Mouse (Mus musculus) embryonic facial prominence, embryonic 15.5 days (tissue): ENCODE data around the gene Cnga1. TPM values are rescaled to one million over a fixed set of nuclear protein-coding genes. Genes with fewer than 3 reads are reported as not detected.
"Not testable (repeated sequence)": the region's sequence is repeated elsewhere in the genome, so short reads cannot be mapped to it uniquely, and the experiment has no call there.

Experiments used
- ATAC-seq: fragments of 200-750 bp; cut with Nextera tagmentation; 2 replicates; pipeline ENCODE4 v1.8.0; 2017; ENCODE audit warnings: low read depth, moderate TSS enrichment; ENCODE audit not compliant: insufficient number of reproducible peaks, low FRiP score, low TSS enrichment
- H3K27ac ChIP-seq: fragments of 300-500 bp; sonication (generic); replicated peaks from 2 replicates; pipeline ENCODE4 v1.5.1; 2015; ENCODE audit warnings: mild to moderate bottlenecking, inconsistent platforms
- H3K27me3 ChIP-seq: fragments of 300-500 bp; sonication (generic); 2 replicates; pipeline ENCODE4 v1.6.1; 2015; ENCODE audit warnings: inconsistent platforms
- H3K36me3 ChIP-seq: fragments of 300-500 bp; sonication (generic); 2 replicates; pipeline ENCODE4 v1.6.1; 2015; ENCODE audit warnings: mild to moderate bottlenecking, inconsistent platforms
- H3K4me1 ChIP-seq: fragments of 300-500 bp; sonication (generic); 2 replicates; pipeline ENCODE4 v1.6.1; 2015; ENCODE audit warnings: inconsistent platforms
- H3K4me2 ChIP-seq: fragments of 300-500 bp; sonication (generic); replicated peaks from 2 replicates; pipeline ENCODE4 v1.6.1; 2015; ENCODE audit warnings: mild to moderate bottlenecking, inconsistent platforms
- H3K4me3 ChIP-seq: fragments of 300-500 bp; sonication (generic); replicated peaks from 2 replicates; pipeline ENCODE4 v1.5.1; 2015; ENCODE audit warnings: mild to moderate bottlenecking, inconsistent platforms
- H3K9ac ChIP-seq: fragments of 300-500 bp; sonication (generic); 2 replicates; pipeline ENCODE4 v1.6.1; 2015; ENCODE audit warnings: inconsistent platforms
- H3K9me3 ChIP-seq: fragments of 300-500 bp; sonication (generic); replicated peaks from 2 replicates; pipeline ENCODE4 v1.6.1; 2016; ENCODE audit warnings: inconsistent platforms
- WGBS: fragments of 180-500 bp; shearing (Covaris S2); methylation state at CpG from one replicate; pipeline ENCODE4 v1.1.7; 2015; 5-methylcytosine and 5-hydroxymethylcytosine counted together
- polyA plus RNA-seq: library from polyadenylated mRNA; unstranded; fragments of >200 nt; fragmentation: Nextera tagmentation; extraction: Ambion mirVana; gene quantifications from 2 replicates; pipeline ENCODE4 v1.2.1, GENCODE M21; 2015

The Cnga1 gene
- polyA plus RNA-seq, 1 experiment from 2014 or later = not detected

- H3K9ac ChIP-seq, H3K27ac ChIP-seq, H3K9me3 ChIP-seq, H3K4me1 ChIP-seq, H3K36me3 ChIP-seq: not testable (repeated sequence)
- ATAC-seq = 0 out of 2 replicates have a peak, but pooled peaks have one; percentile 24
- H3K4me2 ChIP-seq = peak within 1 kb of the TSS; percentile 83
- H3K27me3 ChIP-seq = peaks cover 13% of the 10 kb centered on the region; the same call in 1 of the 2 replicates
- 9% methylated on average over 21 of the region's 21 CpGs for whole genome bisulfite sequencing
- H3K4me3 ChIP-seq = peak within 1 kb of the TSS; percentile 47
Observed at GRCm38 (mm10) chr5:72580970-72581332, 63.1 kb downstream of the Cnga1 start, which contains the start of gene Zar1. Gene Zar1 (minus strand): TSS chr5:72581254.

GRCm38 (mm10) chr5:72580088-72580969, 63.7 kb downstream of the Cnga1 start:
- 3% methylated on average over 63 of the region's 73 CpGs for WGBS
- H3K9ac ChIP-seq, H3K36me3 ChIP-seq, H3K27ac ChIP-seq, H3K9me3 ChIP-seq, H3K4me1 ChIP-seq: not testable (repeated sequence)
- H3K4me3 ChIP-seq = peak overlapping the region; percentile 47
- peaks cover 11% of the 10 kb centered on the region; the same call in 1 of the 2 replicates for H3K27me3 ChIP-seq
- ATAC-seq = peak; percentile 19; the same call in 1 of the 2 replicates
- H3K4me2 ChIP-seq = peak overlapping the region; percentile 83

GRCm38 (mm10) chr5:72579599-72579998, 64.5 kb downstream of the Cnga1 start:
- H3K4me2 ChIP-seq = peak overlapping the region; percentile 83; the same call in 1 of the 2 replicates
- not testable (repeated sequence) for H3K9ac ChIP-seq, H3K27ac ChIP-seq, H3K4me3 ChIP-seq, H3K4me1 ChIP-seq, ATAC-seq, H3K9me3 ChIP-seq, H3K36me3 ChIP-seq
- peaks cover 11% of the 10 kb centered on the region; the same call in 1 of the 2 replicates for H3K27me3 ChIP-seq
- WGBS = 23% methylated on average over 10 of the region's 10 CpGs

- Histone ChIP-seq H3K4me3 (no peak overlapping the region), H3K4me1 (no peaks in the 10 kb centered on the region; the same call in 1 of the 2 replicates), H3K27me3 (no peaks in the 10 kb centered on the region), H3K4me2 (no peak overlapping the region), H3K36me3 (no peaks in the 10 kb centered on the region), H3K27ac (no peak overlapping the region), H3K9ac (no peak overlapping the region), H3K9me3 (no peaks in the 10 kb centered on the region)
- ATAC-seq = no peak
- 83% methylated on average over 5 of the region's 5 CpGs for WGBS
Observed at GRCm38 (mm10) chr5:72565621-72566020, 78.5 kb downstream of the Cnga1 start.

GRCm38 (mm10) chr5:72563183-72563582, 80.9 kb downstream of the Cnga1 start:
- H3K27ac ChIP-seq, H3K27me3 ChIP-seq, H3K4me3 ChIP-seq, H3K9me3 ChIP-seq, ATAC-seq, H3K4me2 ChIP-seq, H3K36me3 ChIP-seq, H3K9ac ChIP-seq, H3K4me1 ChIP-seq: not testable (repeated sequence)
- 86% methylated on average over 2 of the region's 2 CpGs for WGBS

GRCm38 (mm10) chr5:72560976-72561628, 83.0 kb downstream of the Cnga1 start:
- Histone ChIP-seq H3K9ac (no peak overlapping the region), H3K4me1 (peaks cover 6% of the 10 kb centered on the region; the same call in 1 of the 2 replicates), H3K4me2 (no peak overlapping the region), H3K4me3 (no peak overlapping the region), H3K9me3 (no peaks in the 10 kb centered on the region), H3K27ac (no peak overlapping the region), H3K36me3 (no peaks in the 10 kb centered on the region), H3K27me3 (no peaks in the 10 kb centered on the region)
- 75% methylated on average over 3 of the region's 3 CpGs for whole genome bisulfite sequencing
- ATAC-seq = no peak

- peak within 1 kb of the TSS; percentile 93 for H3K4me3 ChIP-seq
- H3K27me3 ChIP-seq = no peaks in the 10 kb centered on the region
- H3K4me2 ChIP-seq = peak within 1 kb of the TSS; percentile 77
- peak within 1 kb of the TSS; percentile 91 for H3K9ac ChIP-seq
- WGBS = under 1% methylated on average over 42 of the region's 42 CpGs
- peak; percentile 97 for ATAC-seq
- no peaks in the 10 kb centered on the region for H3K9me3 ChIP-seq
- H3K27ac ChIP-seq = peak within 1 kb of the TSS; percentile 68
- H3K36me3 ChIP-seq = peaks cover 5% of the 10 kb centered on the region; the same call in 1 of the 2 replicates
- peaks cover 6% of the 10 kb centered on the region; the same call in 1 of the 2 replicates for H3K4me1 ChIP-seq
Observed at GRCm38 (mm10) chr5:72559544-72560049, 84.5 kb downstream of the Cnga1 start, which contains the start of gene Nfxl1. Gene Nfxl1 (minus strand): TSS chr5:72559684.

GRCm38 (mm10) chr5:72558716-72559526, 85.2 kb downstream of the Cnga1 start:
- ATAC-seq = peak; percentile 75
- under 1% methylated on average over 52 of the region's 57 CpGs for WGBS
- Histone ChIP-seq H3K9ac (peak overlapping the region; percentile 91), H3K36me3 (peaks cover 9% of the 10 kb centered on the region; the same call in 1 of the 2 replicates), H3K4me2 (peak overlapping the region; percentile 77), H3K9me3 (no peaks in the 10 kb centered on the region), H3K27ac (peak overlapping the region; percentile 68), H3K4me3 (peak overlapping the region; percentile 93), H3K27me3 (no peaks in the 10 kb centered on the region), H3K4me1 (peaks cover 6% of the 10 kb centered on the region; the same call in 1 of the 2 replicates)

- H3K27ac ChIP-seq = no peak overlapping the region
- peaks cover 25% of the 10 kb centered on the region; the same call in 1 of the 2 replicates for H3K36me3 ChIP-seq
- ATAC-seq = no peak
- peaks cover 6% of the 10 kb centered on the region; the same call in 1 of the 2 replicates for H3K4me1 ChIP-seq
- no peak overlapping the region for H3K4me2 ChIP-seq
- 66% methylated on average over 3 of the region's 3 CpGs for WGBS
- H3K9ac ChIP-seq = no peak overlapping the region
- no peak overlapping the region for H3K4me3 ChIP-seq
- H3K9me3 ChIP-seq = no peaks in the 10 kb centered on the region
- H3K27me3 ChIP-seq = no peaks in the 10 kb centered on the region
Observed at GRCm38 (mm10) chr5:72556245-72556644, 87.8 kb downstream of the Cnga1 start.
